Mouse (Mus musculus) hematopoietic multipotent progenitor cell, adult 10-12 weeks (in vitro differentiated cells): ENCODE results near the gene Vmn1r194. TPM values are rescaled to one million over a fixed set of nuclear protein-coding genes. Genes with fewer than 3 reads are reported as not detected.

Experiments
- polyA plus RNA-seq: library from polyadenylated mRNA; stranded (reverse); fragments of >175 nt; gene quantifications from 2 replicates; pipeline ENCODE4 v1.2.3, GENCODE M21; 2012; ENCODE audit warnings: low replicate concordance

The Vmn1r194 gene
- polyA plus RNA-seq: not detected in 2 replicates

GRCm38 (mm10) chr13:22243915-22244314, at the start of gene Vmn1r194:
Vmn1r194 (plus strand) TSS chr13:22244215.

GRCm38 (mm10) chr13:22223060-22223459, 21.0 kb upstream of the Vmn1r194 start, which contains the start of gene Vmn1r193:
Vmn1r193 (minus strand) TSS chr13:22223160.

GRCm38 (mm10) chr13:22270222-22270621, 26.2 kb downstream of the Vmn1r194 start, which contains the start of gene Vmn1r195:
Vmn1r195 (plus strand) TSS chr13:22270522.

GRCm38 (mm10) chr13:22289620-22290019, 45.6 kb downstream of the Vmn1r194 start, which contains the start of gene Vmn1r196:
Vmn1r196 (plus strand) TSS chr13:22289920.

Other genes with a start within 250 kb of the Vmn1r194 start
- 0.55 and 1.3 TPM in 2 replicates for gene Prss16, start 234.5 kb upstream of the Vmn1r194 start, polyA plus RNA-seq
- 0.54 and 2.4 TPM in 2 replicates for gene Hist1h2ah, start 208.6 kb upstream of the Vmn1r194 start, polyA plus RNA-seq
- 2.3 and 6.0 TPM in 2 replicates for gene Hist1h2bk, start 208.3 kb upstream of the Vmn1r194 start, polyA plus RNA-seq
- 17.4 and 21.6 TPM in 2 replicates for gene Hist1h4i, start 202.9 kb upstream of the Vmn1r194 start, polyA plus RNA-seq
- gene Hist1h2ag, start 201.3 kb upstream of the Vmn1r194 start, polyA plus RNA-seq: 5.8 and 8.8 TPM in 2 replicates
- gene Hist1h2bj, start 201.0 kb upstream of the Vmn1r194 start, polyA plus RNA-seq: 4.1 and 4.8 TPM in 2 replicates
- not detected in 2 replicates for gene Vmn1r188, start 159.8 kb upstream of the Vmn1r194 start, polyA plus RNA-seq
- gene Vmn1r189, start 138.4 kb upstream of the Vmn1r194 start, polyA plus RNA-seq: not detected in 2 replicates
- not detected in 2 replicates for gene Vmn1r191, start 60.2 kb upstream of the Vmn1r194 start, polyA plus RNA-seq
- not detected in 2 replicates for gene Vmn1r192, start 53.1 kb upstream of the Vmn1r194 start, polyA plus RNA-seq
- gene Vmn1r193, start 21.1 kb upstream of the Vmn1r194 start, polyA plus RNA-seq: not detected in 2 replicates
- gene Vmn1r195, start 26.3 kb downstream of the Vmn1r194 start, polyA plus RNA-seq: not detected in 2 replicates
- gene Vmn1r196, start 45.7 kb downstream of the Vmn1r194 start, polyA plus RNA-seq: not detected in 2 replicates
- gene Vmn1r197, start 80.4 kb downstream of the Vmn1r194 start, polyA plus RNA-seq: not detected in 2 replicates
- not detected in 2 replicates for gene Vmn1r198, start 106.1 kb downstream of the Vmn1r194 start, polyA plus RNA-seq
- gene Vmn1r199, start 135.6 kb downstream of the Vmn1r194 start, polyA plus RNA-seq: not detected in 2 replicates
- gene Vmn1r200, start 146.2 kb downstream of the Vmn1r194 start, polyA plus RNA-seq: not detected in 2 replicates
- not detected in 2 replicates for gene Vmn1r201, start 227.7 kb downstream of the Vmn1r194 start, polyA plus RNA-seq